Mouse (Mus musculus) heart, embryonic 14.5 days (tissue): ENCODE results near the gene Tmem150b. TPM values are rescaled to one million over a fixed set of nuclear protein-coding genes. Genes with fewer than 3 reads are reported as not detected.

ENCODE experiments used
- ATAC-seq: fragments of 200-750 bp; cut with Nextera tagmentation; 2 replicates; pipeline ENCODE4 v1.8.0; 2017; ENCODE audit warnings: low read depth, moderate TSS enrichment; ENCODE audit not compliant: insufficient number of reproducible peaks, insufficient read depth, low FRiP score
- H3K27ac ChIP-seq, 2 experiments: fragments of 200-500 bp in 1 of 2; fragments of 300-500 bp in 1 of 2; sonication (generic) in 1 of 2; replicated peaks in 1 of 2; 2 replicates each; pipeline ENCODE4 v1.5.1; 2012 to 2014; ENCODE audit warnings: low read depth in 2 of 2, low read length in 2 of 2, control low read depth in 1 of 2, mild to moderate bottlenecking in 1 of 2, mixed read lengths in 1 of 2; ENCODE audit not compliant: control insufficient read depth in 1 of 2, insufficient read depth in 1 of 2
- H3K27me3 ChIP-seq: fragments of 300-500 bp; sonication (generic); 2 replicates; pipeline ENCODE4 v1.6.1; 2014; ENCODE audit warnings: mild to moderate bottlenecking, low read length, control low read depth; ENCODE audit not compliant: control insufficient read depth, insufficient read depth
- H3K36me3 ChIP-seq: fragments of 300-500 bp; sonication (generic); 2 replicates; pipeline ENCODE4 v1.6.1; 2014; ENCODE audit warnings: mild to moderate bottlenecking, control low read depth, low read length, mixed read lengths; ENCODE audit not compliant: control insufficient read depth, insufficient read depth
- H3K4me1 ChIP-seq, 2 experiments: fragments of 200-500 bp in 1 of 2; fragments of 300-500 bp in 1 of 2; sonication (generic) in 1 of 2; 2 replicates each; pipeline ENCODE4 v1.6.1; 2012 to 2014; ENCODE audit warnings: low read length in 2 of 2, control low read depth in 1 of 2, mixed read lengths in 1 of 2; ENCODE audit not compliant: control insufficient read depth in 2 of 2, insufficient read depth in 2 of 2
- H3K4me2 ChIP-seq: fragments of 300-500 bp; sonication (generic); 2 replicates; pipeline ENCODE4 v1.6.1; 2014; ENCODE audit warnings: mild to moderate bottlenecking, low read length
- H3K4me3 ChIP-seq, 2 experiments: fragments of 200-500 bp in 1 of 2; fragments of 300-500 bp in 1 of 2; sonication (generic) in 1 of 2; 2 replicates each; pipeline ENCODE4 v1.5.1; 2012 to 2014; ENCODE audit warnings: low read length in 2 of 2, mild to moderate bottlenecking in 2 of 2, control low read depth in 1 of 2, low read depth in 1 of 2, moderate library complexity in 1 of 2; ENCODE audit not compliant: control insufficient read depth in 1 of 2, insufficient read depth in 1 of 2
- H3K9ac ChIP-seq: fragments of 300-500 bp; sonication (generic); 2 replicates; pipeline ENCODE4 v1.6.1; 2014; ENCODE audit warnings: mild to moderate bottlenecking, low read length
- H3K9me3 ChIP-seq: fragments of 300-500 bp; sonication (generic); 2 replicates; pipeline ENCODE4 v1.6.1; 2016; ENCODE audit warnings: low read length, control low read depth; ENCODE audit not compliant: control insufficient read depth
- WGBS: fragments of 180-500 bp; shearing (Covaris S2); extraction: QIAGEN DNeasy Blood & Tissue Kit; methylation state at CpG from one replicate; pipeline ENCODE4 v1.1.7; 2014; 5-methylcytosine and 5-hydroxymethylcytosine counted together
- polyA plus RNA-seq: library from polyadenylated mRNA; unstranded; fragments of >200 nt; fragmentation: Nextera tagmentation; extraction: Ambion mirVana; gene quantifications from 2 replicates; pipeline ENCODE4 v1.2.1, GENCODE M21; 2014

Gene Tmem150b
- polyA plus RNA-seq, 1 experiment from 2014 or later = 0.08 TPM

GRCm38 (mm10) chr7:4671956-4672355 is 53.1 kb downstream of the Tmem150b start:
- Histone ChIP-seq H3K4me1 (no peaks in the 10 kb centered on the region; a peak in 2 of 4 replicates), H3K4me3 (no peak overlapping the region), H3K9ac (no peak overlapping the region), H3K36me3 (peaks cover 70% of the 10 kb centered on the region), H3K27me3 (no peaks in the 10 kb centered on the region), H3K27ac (peak overlapping the region; percentile 60), H3K4me2 (no peak overlapping the region), H3K9me3 (no peaks in the 10 kb centered on the region)
- no peak for ATAC-seq
- WGBS = 65% methylated on average over 4 of the region's 4 CpGs

DNA sequence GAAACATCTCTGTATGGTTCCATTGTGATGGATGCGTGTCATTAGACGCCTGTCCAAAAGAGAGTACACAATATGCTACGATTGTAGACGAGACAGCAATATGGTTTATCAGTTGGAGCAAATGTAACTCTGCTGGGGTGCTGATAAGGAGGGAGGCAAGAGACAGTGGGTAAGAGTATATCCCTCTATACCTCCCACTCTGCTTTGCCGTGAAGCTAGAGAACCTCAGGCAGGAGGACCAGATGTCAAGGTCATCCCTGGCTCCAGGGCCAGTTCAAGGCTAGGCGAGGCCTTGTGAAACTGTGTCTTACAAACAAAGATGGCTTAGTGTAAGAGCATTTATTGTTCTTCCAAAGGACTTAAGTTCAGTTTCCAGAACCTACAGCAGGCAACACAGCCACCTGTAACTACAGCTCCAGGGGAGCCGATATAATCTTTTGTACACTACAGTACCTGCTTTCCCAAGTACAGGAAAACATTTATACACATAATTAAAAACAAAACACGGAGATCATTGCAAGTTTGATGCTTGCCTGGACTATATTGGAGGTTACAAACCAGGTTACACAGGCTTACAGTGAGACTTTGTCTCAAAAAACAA is 54.3 kb downstream of the Tmem150b start:
- H3K27me3 ChIP-seq = no peaks in the 10 kb centered on the region
- H3K9ac ChIP-seq = no peak overlapping the region
- no peaks in the 10 kb centered on the region; a peak in 2 of 4 replicates for H3K4me1 ChIP-seq
- H3K36me3 ChIP-seq = peaks cover 68% of the 10 kb centered on the region
- no peak overlapping the region for H3K27ac ChIP-seq
- H3K4me2 ChIP-seq = no peak overlapping the region
- no peak for ATAC-seq
- no peaks in the 10 kb centered on the region for H3K9me3 ChIP-seq
- WGBS = 87% methylated on average over 8 of the region's 8 CpGs
- no peak overlapping the region for H3K4me3 ChIP-seq

- Histone ChIP-seq H3K36me3 (peaks cover 60% of the 10 kb centered on the region), H3K4me2 (no peak overlapping the region), H3K9me3 (no peaks in the 10 kb centered on the region), H3K27ac (no peak overlapping the region), H3K9ac (no peak overlapping the region), H3K4me1 (no peaks in the 10 kb centered on the region; a peak in 2 of 4 replicates), H3K4me3 (no peak overlapping the region), H3K27me3 (no peaks in the 10 kb centered on the region)
- WGBS = 94% methylated on average over 9 of the region's 9 CpGs
- ATAC-seq = no peak
These were observed 55.9 kb downstream of the Tmem150b start for GRCm38 (mm10) chr7:4669156-4669555.

GRCm38 (mm10) chr7:4668506-4668905 is 56.5 kb downstream of the Tmem150b start:
- no peak overlapping the region for H3K9ac ChIP-seq
- 96% methylated on average over 8 of the region's 8 CpGs for WGBS
- peaks cover 63% of the 10 kb centered on the region for H3K36me3 ChIP-seq
- no peaks in the 10 kb centered on the region for H3K9me3 ChIP-seq
- H3K4me3 ChIP-seq = no peak overlapping the region
- no peak for ATAC-seq
- no peaks in the 10 kb centered on the region for H3K27me3 ChIP-seq
- H3K27ac ChIP-seq = no peak overlapping the region
- no peaks in the 10 kb centered on the region; a peak in 2 of 4 replicates for H3K4me1 ChIP-seq
- H3K4me2 ChIP-seq = no peak overlapping the region

GRCm38 (mm10) chr7:4666871-4667270 is 58.2 kb downstream of the Tmem150b start:
- H3K27ac ChIP-seq = no peak overlapping the region
- no peak overlapping the region for H3K4me2 ChIP-seq
- H3K9ac ChIP-seq = no peak overlapping the region
- ATAC-seq = no peak
- H3K4me1 ChIP-seq = no peaks in the 10 kb centered on the region; a peak in 1 of 4 replicates
- 92% methylated on average over 5 of the region's 5 CpGs for WGBS
- H3K27me3 ChIP-seq = no peaks in the 10 kb centered on the region
- no peaks in the 10 kb centered on the region for H3K9me3 ChIP-seq
- peaks cover 69% of the 10 kb centered on the region for H3K36me3 ChIP-seq
- no peak overlapping the region for H3K4me3 ChIP-seq

- H3K9ac ChIP-seq = no peak overlapping the region
- H3K27me3 ChIP-seq = no peaks in the 10 kb centered on the region
- H3K9me3 ChIP-seq = no peaks in the 10 kb centered on the region
- no peak for ATAC-seq
- no peak overlapping the region for H3K4me2 ChIP-seq
- peaks cover 52% of the 10 kb centered on the region for H3K36me3 ChIP-seq
- WGBS = 87% methylated on average over 2 of the region's 2 CpGs
- H3K4me3 ChIP-seq = no peak overlapping the region
- H3K4me1 ChIP-seq = peaks cover 0 to 8% of the 10 kb centered on the region in 2 experiments; a peak in 2 of 4 replicates
- H3K27ac ChIP-seq = no peak overlapping the region
These were observed 61.3 kb downstream of the Tmem150b start for GRCm38 (mm10) chr7:4663742-4664141.

DNA sequence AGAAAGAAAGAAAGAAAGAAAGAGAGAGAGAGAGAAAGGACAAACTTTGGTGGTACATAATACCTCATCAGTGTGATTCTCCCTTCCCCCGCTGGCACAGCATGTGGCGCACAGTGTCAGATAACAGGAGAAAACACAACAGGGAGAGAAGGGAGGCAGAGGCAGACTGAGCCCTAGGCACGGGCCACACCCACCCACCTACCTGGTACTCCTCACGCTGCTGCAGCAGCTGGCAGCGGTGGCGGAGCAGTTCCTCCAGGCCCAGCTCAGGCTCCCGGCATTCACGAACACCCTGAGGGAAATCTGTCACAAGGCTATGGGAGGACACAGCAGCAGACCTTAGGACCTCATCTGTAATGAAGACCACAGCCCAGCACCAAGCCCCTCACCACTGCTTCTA is 61.9 kb downstream of the Tmem150b start:
- Histone ChIP-seq H3K4me2 (no peak overlapping the region), H3K4me3 (no peak overlapping the region), H3K9ac (no peak overlapping the region), H3K36me3 (peaks cover 48% of the 10 kb centered on the region), H3K27ac (no peak overlapping the region), H3K27me3 (no peaks in the 10 kb centered on the region), H3K9me3 (no peaks in the 10 kb centered on the region), H3K4me1 (peaks cover 0 to 8% of the 10 kb centered on the region in 2 experiments; a peak in 2 of 4 replicates)
- WGBS = 62% methylated on average over 8 of the region's 8 CpGs
- ATAC-seq = no peak
